Mouse (Mus musculus) thymus, postnatal 25 days (tissue): ENCODE measurements around the gene L3mbtl2.

ENCODE experiments used
- DNase-seq: peaks from one replicate; pipeline ENCODE4 v3.0.0; 2022

The L3mbtl2 gene

DNA sequence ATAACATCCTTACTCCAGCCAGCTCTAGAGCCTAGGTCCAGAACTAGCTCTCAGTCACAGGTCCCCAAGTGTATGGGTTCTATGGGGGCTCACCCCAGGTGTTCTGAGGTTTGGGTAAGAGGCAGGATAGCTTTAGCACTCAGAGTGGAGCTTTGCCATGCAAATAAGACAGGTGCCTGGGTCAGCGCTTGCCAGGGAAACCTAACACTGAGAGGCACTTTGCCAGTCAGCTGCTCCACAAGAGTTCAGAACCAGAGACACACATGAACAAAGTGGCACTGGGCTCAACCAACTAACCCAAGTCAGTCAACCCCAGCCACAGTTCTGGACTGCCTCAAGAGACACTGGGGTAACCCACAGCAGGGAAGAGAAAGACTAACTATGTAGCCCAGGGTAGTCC is 46.0 kb downstream of the L3mbtl2 start:
- no peak for DNase-seq

DNA sequence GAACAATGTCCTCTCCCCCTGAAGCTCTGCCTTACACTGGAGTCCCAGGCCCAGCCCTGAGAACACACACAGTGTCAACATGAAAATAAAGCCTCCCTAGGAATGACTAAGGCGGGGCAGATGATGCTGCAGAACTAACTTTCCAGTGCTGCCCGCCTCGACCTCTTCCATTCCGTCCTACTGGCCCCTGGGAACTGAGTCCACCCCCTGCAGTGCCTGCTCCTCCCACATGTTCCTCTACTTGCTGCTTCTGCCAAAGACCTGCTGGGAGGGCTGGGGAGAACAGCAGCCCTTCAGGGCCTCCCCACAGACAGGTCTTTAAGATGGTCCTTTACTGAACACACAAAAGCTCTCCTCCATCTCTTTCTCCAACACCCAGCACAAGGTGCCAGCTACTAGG is 47.1 kb downstream of the L3mbtl2 start:
- no peak for DNase-seq

DNA sequence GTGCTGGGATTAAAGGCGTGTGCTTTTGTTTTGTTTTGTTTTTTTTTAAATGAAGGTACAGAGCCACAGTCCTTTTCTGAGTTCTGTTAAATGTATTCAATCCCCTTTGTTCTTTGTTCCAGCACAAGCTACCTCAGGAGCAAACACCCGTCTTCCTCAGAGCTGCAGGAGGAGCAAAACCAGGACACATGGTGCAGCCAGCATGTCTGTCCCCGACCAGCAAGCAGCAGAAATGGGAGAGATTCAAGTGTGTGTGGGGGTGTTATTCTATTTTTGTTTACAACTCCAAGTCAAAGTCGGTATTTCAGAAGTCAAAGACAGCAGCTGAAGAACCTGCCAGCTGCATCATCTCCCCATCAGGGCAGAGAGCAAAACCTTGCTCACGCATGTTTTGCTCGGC is 50.1 kb downstream of the L3mbtl2 start:
- DNase-seq, result no peak

DNA sequence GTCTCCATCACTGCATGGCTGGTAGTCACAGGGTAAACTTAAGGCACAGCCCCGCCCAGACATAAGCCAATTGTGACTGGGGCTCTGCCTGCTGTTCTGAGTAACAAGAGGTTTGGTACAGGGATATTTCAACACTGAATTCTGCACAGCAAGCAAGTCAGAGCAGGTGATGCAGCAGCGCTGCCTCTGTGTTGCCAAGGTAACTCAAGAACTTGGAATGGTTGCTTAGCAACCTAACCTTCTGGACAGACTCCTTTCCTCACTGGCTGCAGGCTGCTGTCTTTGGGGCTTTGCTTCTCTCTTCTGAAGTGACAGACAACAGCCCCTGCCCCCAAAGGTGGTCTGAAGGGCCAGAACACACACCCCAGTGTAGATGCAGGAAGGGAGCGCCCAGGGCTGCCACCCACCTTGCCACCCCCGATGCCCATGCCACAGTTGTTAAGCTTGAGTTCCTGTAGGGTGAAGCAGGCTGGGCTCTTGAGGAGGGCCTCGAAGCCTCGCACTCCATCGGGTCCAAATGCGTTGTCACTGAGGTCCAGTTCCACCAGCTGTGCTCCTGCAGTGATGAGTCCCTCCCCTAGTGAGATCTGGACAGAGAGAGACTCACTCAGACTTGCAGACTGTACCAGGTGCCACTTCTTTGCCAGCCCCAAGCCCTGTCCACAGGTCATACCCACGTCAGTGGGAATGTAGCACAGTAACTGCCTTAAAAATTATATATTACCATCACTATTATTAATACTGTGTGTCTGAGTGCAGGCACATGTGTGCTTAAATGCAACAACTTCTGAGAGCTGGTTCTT is 54.8 kb downstream of the L3mbtl2 start:
- DNase-seq, result no peak

DNA sequence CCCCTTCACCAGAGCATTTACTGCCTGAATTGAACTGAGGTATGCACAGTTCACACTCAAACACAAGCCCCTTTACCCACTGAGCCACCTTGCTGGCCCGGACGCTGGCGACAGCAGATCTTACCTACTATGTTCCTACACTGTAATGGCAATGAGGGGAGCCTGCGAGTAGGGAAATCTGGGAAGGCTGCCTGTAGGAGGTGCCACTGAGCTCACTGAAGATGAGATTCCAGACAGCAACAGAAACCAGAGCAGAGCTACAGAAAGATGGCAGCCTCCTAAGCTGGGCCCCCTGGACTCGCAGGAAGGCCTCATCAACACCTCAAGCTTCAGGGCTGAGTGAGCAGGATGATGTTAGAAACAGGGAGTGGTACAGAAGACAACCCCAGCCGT is 55.4 kb downstream of the L3mbtl2 start:
- no peak for DNase-seq

DNA sequence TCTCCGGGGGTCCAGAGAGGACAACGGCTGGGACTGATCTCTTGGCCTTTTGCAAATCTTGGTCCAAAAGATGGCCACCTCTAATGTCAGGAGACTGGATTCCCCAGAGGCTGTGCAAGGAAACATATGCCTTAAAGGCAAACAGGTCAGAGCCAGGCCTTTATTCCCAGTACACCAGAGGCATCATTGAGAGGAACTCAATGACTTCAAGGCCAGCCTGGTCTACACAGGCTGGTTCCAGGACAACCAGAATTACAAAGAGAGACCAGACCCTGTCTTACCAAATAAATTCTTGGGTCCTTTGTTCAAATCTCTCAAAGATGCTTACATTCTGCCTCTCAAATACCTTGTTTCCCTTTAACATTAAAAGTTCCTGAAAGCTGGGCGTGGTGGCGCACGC is 58.7 kb downstream of the L3mbtl2 start:
- DNase-seq, result no peak

DNA sequence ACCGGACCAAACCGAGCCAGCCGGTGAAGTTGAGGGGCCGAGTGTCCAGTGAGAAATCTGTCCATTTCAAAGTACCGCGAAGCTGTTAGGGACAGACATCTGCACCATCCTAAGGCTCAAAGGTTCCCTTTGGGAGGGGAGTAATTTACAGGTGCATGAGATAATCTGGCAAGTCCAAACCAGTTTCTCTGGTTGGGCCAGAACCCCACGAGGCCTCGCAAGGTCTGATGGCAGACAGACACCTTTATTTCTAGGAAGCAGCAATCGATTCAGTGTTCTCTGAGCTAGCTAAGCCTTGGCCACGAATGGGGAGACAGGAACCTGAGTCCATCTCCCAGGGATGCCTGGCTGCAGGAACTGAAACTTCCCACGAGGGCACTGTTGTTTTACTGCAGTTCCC is 60.0 kb downstream of the L3mbtl2 start:
- no peak for DNase-seq

DNA sequence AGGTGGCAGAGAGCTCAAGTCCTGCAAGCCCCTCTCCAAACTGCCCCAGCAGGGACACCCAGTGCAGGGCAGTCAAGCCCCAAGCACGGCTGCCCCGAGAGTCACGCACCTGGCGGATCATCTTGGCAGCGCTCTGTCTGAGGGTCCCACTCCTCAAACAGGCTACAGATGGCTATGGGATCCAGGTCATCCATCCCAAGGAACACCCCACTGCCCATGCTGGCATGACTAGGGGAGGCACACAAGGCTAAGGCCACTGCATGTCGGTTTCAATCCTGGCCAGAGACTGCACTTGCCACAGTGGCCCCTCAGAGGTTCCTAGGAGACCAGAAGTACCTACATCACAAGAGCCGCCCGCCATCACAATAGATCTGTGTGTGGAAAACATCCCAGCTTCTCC is 62.3 kb downstream of the L3mbtl2 start:
- no peak for DNase-seq

DNA sequence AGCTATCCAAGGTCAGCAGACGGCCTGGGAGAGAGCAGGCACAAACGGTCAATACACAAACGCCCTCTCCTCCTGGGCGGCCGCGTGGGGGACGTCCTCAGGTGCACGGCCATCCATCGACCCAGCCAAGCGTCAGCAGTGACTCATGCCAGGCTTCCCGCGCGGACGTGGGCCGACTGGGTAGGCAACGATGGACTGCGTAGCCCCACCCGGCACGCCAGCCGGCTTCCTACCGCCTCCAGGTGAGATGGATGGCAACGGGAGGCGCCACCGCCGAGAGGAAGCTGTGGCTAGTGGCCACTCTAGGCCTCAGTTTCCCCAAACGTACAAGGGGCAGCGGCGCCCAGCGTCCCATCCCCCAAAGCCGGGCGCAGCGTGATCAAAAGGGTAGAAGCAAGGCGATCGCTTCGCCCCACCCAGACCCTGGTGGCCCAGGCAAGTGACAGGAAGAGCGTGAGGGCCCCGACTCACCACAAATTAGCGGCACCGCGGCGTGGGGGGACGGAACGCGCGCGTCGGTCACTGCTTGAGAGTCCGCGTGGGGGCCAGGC is 65.6 kb downstream of the L3mbtl2 start:
- DNase-seq, result no peak

DNA sequence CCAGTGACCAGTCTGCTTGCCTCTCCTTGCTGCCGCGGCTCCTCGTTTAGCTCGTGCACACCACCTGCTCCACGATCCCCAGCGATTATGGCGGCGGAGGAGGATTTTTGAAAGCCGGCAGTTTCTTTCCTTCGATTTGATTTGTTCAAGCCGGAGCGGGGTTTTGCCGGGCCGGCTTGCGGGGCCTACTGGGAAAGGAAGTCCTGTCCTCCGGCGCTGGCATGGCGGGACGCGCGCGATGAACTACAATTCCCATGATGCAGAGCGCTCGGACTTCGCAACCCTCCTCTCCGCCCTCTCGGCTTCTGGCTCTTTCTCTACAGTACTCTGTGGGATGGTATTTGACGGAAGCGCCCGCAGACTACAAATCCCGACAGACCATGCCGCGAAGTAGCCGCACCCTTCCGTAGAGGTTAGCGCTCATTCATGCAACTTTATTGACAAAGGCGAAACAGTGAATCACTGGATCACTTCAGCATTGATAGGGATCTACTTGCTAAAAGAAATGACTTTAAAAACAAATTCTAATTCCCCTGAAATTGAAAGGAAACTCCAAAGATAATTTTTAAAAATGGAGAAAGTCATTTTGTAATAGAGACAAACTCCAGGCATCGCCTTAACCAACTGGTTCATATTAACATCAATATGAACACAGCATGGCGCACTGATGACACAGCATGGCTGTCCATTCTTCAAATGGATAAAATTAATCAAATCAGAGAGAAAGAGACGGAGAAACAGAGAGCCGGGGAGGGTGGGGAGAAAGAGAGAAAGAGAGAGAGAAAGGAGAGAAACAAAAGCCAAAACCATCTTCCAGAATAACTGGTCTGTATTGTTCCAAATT is 66.3 kb downstream of the L3mbtl2 start:
- DNase-seq, result peak; percentile 96

DNA sequence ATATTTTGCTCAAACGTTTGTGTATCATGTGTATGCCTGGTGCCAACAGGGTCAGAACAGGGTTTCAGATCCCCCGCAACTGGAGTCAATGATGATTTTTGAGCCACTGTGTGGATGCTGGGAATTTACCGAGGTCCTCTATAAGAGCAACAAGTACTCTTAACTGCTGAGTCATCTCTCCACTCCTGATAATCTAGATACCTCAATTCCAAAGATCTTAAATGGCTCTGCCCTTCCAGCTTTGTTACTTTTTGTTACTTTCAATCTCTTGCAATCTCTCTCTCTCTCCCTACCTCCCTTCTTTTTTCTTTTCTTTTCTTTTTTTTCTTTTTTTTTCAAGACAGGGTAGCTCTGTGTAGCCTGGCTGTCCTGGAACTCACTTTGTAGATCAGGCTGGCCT is 71.4 kb downstream of the L3mbtl2 start:
- DNase-seq, result no peak
